35 mouse cellular contexts compared by ENCODE assay signal in genomic region chr17:15995493-15995892, GRCm38 (mm10).
"Had no signal": no experiment of that assay in that cellular context is flagged by ENCODE, and none has a peak within 500 bp of the region (broad histone marks: within the 10 kb centered on the region; RNA-seq: fewer than 3 reads in every experiment).

No protein-coding gene starts in this region.

- H3K36me3 ChIP-seq: heart, embryonic 10.5 days; heart, embryonic 12.5 days; heart, embryonic 13.5 days; heart, embryonic 15.5 days; hindbrain, embryonic 12.5 days; hindbrain, embryonic 15.5 days; intestine, embryonic 15.5 days; kidney, embryonic 15.5 days had no signal

- H3K27ac ChIP-seq: heart, embryonic 10.5 days; heart, embryonic 13.5 days; heart, embryonic 15.5 days; hindbrain, embryonic 15.5 days; hindbrain, postnatal 0 days; intestine, embryonic 15.5 days; kidney, postnatal 0 days; layer of hippocampus, adult 2 months had no signal

- DNase-seq: heart, postnatal 10 days; heart, postnatal 14 days; heart, postnatal 36 days; heart, postnatal 4 days; kidney, adult 11 months; kidney, adult 18-20 months; kidney, adult 2 months; kidney, adult 8-10 months; kidney, adult 9 months; kidney, postnatal 10 days; kidney, postnatal 14 days; kidney, postnatal 25 days; kidney, postnatal 36 days; kidney, postnatal 4 days; layer of hippocampus, adult 9-11 months; layer of hippocampus, postnatal 36 days had no signal

- ATAC-seq: hindbrain, embryonic 16.5 days; hindbrain, postnatal 0 days; inflammation-experienced regulatory T-cells, adult 6 months; intestine, embryonic 15.5 days; intestine, embryonic 16.5 days; intestine, postnatal 0 days had no signal

- H3K9ac ChIP-seq: heart, embryonic 12.5 days; heart, embryonic 13.5 days; heart, embryonic 15.5 days; hindbrain, embryonic 12.5 days; hindbrain, embryonic 13.5 days; hindbrain, embryonic 14.5 days; hindbrain, embryonic 15.5 days; intestine, embryonic 15.5 days; kidney, embryonic 15.5 days had no signal

- H3K4me3 ChIP-seq: heart, embryonic 10.5 days; heart, embryonic 12.5 days; heart, embryonic 13.5 days; heart, embryonic 15.5 days; hindbrain, embryonic 10.5 days; hindbrain, embryonic 12.5 days; hindbrain, embryonic 13.5 days; hindbrain, embryonic 15.5 days; intestine, embryonic 15.5 days; kidney, embryonic 15.5 days; layer of hippocampus, adult 2 months had no signal

- H3K4me2 ChIP-seq: heart, embryonic 11.5 days; heart, embryonic 12.5 days; heart, embryonic 13.5 days; heart, embryonic 15.5 days; hindbrain, embryonic 12.5 days; hindbrain, embryonic 13.5 days; hindbrain, embryonic 14.5 days; hindbrain, embryonic 15.5 days; intestine, embryonic 15.5 days; kidney, embryonic 15.5 days had no signal

- H3K27me3 ChIP-seq: heart, embryonic 12.5 days; heart, embryonic 13.5 days; heart, embryonic 15.5 days; hindbrain, embryonic 12.5 days; hindbrain, embryonic 13.5 days; hindbrain, embryonic 15.5 days; intestine, embryonic 15.5 days; kidney, embryonic 15.5 days had no signal

- H3K9me3 ChIP-seq: heart, embryonic 10.5 days; heart, embryonic 13.5 days; heart, embryonic 15.5 days; hindbrain, embryonic 15.5 days; intestine, embryonic 15.5 days; kidney, embryonic 15.5 days had no signal
